Comparison of ENCODE assay signal across 7 mouse cellular contexts in the genomic region with DNA sequence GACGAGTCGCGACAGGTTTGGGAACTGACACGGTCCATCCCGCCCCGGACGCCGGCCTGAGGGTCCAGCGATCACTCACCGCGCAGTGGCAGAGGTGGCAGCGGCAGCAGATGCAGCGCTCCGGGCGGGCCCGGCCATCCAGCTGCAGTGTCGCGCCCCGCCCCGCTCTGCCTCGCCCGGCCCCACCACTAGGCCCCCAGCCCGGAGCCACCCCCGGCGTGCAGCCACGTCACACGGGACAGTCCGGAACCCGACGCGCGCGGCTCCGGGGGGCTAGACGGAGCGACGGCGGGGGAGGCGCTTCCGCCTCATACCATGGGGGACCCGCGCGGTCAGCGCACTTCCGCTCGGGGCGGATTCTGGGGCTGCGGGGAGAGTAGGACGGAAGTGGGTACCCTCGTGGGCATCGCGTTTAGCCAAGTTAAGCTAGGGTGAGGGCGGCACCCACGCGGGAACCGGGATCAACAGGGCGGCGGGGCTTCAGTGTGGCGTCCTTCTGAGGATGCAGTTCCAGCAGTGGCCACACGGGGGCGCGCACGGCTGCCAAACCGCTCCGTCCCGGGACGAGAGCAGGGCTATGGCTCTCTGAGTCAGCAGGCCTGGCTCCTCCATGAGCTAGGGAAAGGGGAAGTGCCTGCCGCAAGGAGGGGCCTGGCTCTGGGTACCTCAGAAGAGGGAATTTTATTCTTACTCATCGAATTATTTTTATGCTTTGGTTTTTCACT. TPM values are rescaled to one million over a fixed set of nuclear protein-coding genes. Genes with fewer than 3 reads are reported as not detected.
DNase-seq lines count a peak whose midpoint lies in the region; ATAC-seq and TF ChIP-seq lines count a peak whose summit lies in the region.

A gene (minus strand): TSS at position 342 of the 725 bp plus-strand sequence.

- under 1% methylated on average over 58 of the region's 69 CpGs for WGBS in embryonic facial prominence, embryonic 12.5 days
- under 1% methylated on average over 69 of the region's 69 CpGs for WGBS in kidney, adult 2 months
- under 1% methylated on average over 68 of the region's 69 CpGs for WGBS in limb, embryonic 12.5 days
- under 1% methylated on average over 69 of the region's 69 CpGs for WGBS in midbrain, embryonic 15.5 days
- under 1% methylated on average over 60 of the region's 69 CpGs for WGBS in spleen, adult 2 months

- H3K9me3 ChIP-seq in embryonic facial prominence, embryonic 12.5 days = no peaks in the 10 kb centered on the region
- H3K9me3 ChIP-seq in limb, embryonic 12.5 days = no peaks in the 10 kb centered on the region
- no peaks in the 10 kb centered on the region for H3K9me3 ChIP-seq in midbrain, embryonic 15.5 days

- peak within 1 kb of the TSS; percentile 66 for H3K9ac ChIP-seq in embryonic facial prominence, embryonic 12.5 days
- H3K9ac ChIP-seq in limb, embryonic 12.5 days (replicated peaks) = peak within 1 kb of the TSS; percentile 73
- peak within 1 kb of the TSS; percentile 87 for H3K9ac ChIP-seq in midbrain, embryonic 15.5 days

- peak within 1 kb of the TSS; percentile 65 for H3K27ac ChIP-seq in embryonic facial prominence, embryonic 12.5 days
- peak within 1 kb of the TSS; percentile 83 for H3K27ac ChIP-seq in kidney, adult 2 months (ENCODE audit: insufficient read depth, low read depth, low read length)
- H3K27ac ChIP-seq in limb, embryonic 12.5 days = peak within 1 kb of the TSS; percentile 85
- peak within 1 kb of the TSS; percentile 85 for H3K27ac ChIP-seq in midbrain, embryonic 15.5 days
- peak within 1 kb of the TSS; percentile 67 for H3K27ac ChIP-seq in spleen, adult 2 months (ENCODE audit: insufficient read depth, low read length)

- peak; percentile 94 for TF ChIP-seq CTCF in kidney, adult 2 months (conservative IDR thresholded peaks at IDR 0.05; ENCODE audit: insufficient read depth, insufficient read length, low read depth, low read length)
- peak; percentile 97 for TF ChIP-seq CTCF in spleen, adult 2 months (IDR thresholded peaks at IDR 0.05; ENCODE audit: extremely low read depth, insufficient read depth, insufficient read length, insufficient replicate concordance)

- H3K36me3 ChIP-seq in embryonic facial prominence, embryonic 12.5 days = peaks cover 16% of the 10 kb centered on the region; the same call in 1 of the 2 replicates
- no peaks in the 10 kb centered on the region for H3K36me3 ChIP-seq in kidney, adult 2 months (ENCODE audit: control insufficient read depth, insufficient read depth, low read length)
- H3K36me3 ChIP-seq in limb, embryonic 12.5 days = peaks cover 25% of the 10 kb centered on the region
- H3K36me3 ChIP-seq in midbrain, embryonic 15.5 days (replicated peaks) = no peaks in the 10 kb centered on the region
- H3K36me3 ChIP-seq in spleen, adult 2 months (ENCODE audit: control insufficient read depth, insufficient read depth, low read length) = no peaks in the 10 kb centered on the region

- TF ChIP-seq POLR2A in kidney, adult 2 months (IDR thresholded peaks at IDR 0.05; ENCODE audit: low read depth, low read length) = peak; percentile 15
- no peak for TF ChIP-seq POLR2A in spleen, adult 2 months (IDR thresholded peaks at IDR 0.05; ENCODE audit: low read depth, low read length)

- ATAC-seq in embryonic facial prominence, embryonic 12.5 days (ENCODE audit: insufficient number of reproducible peaks, insufficient read depth, low FRiP score, low TSS enrichment) = peak; percentile 96
- peak; percentile 97 for ATAC-seq in limb, embryonic 12.5 days (ENCODE audit: insufficient number of reproducible peaks, insufficient read depth, low FRiP score, low TSS enrichment, low read depth)
- ATAC-seq in midbrain, embryonic 15.5 days (replicated peaks) = peak; percentile 97

- peaks cover 15% of the 10 kb centered on the region for H3K4me1 ChIP-seq in embryonic facial prominence, embryonic 12.5 days
- peaks cover 7% of the 10 kb centered on the region; the same call in 1 of the 2 replicates for H3K4me1 ChIP-seq in kidney, adult 2 months (ENCODE audit: control insufficient read depth, insufficient read depth, low read length)
- H3K4me1 ChIP-seq in limb, embryonic 12.5 days (replicated peaks) = peaks cover 24% of the 10 kb centered on the region
- H3K4me1 ChIP-seq in midbrain, embryonic 15.5 days = peaks cover 27% of the 10 kb centered on the region
- peaks cover 11% of the 10 kb centered on the region; the same call in 1 of the 2 replicates for H3K4me1 ChIP-seq in spleen, adult 2 months (ENCODE audit: control insufficient read depth, insufficient read depth, insufficient read length)

- no peaks in the 10 kb centered on the region for H3K27me3 ChIP-seq in embryonic facial prominence, embryonic 12.5 days
- H3K27me3 ChIP-seq in kidney, adult 2 months (replicated peaks; ENCODE audit: control insufficient read depth, insufficient read depth, low read length) = no peaks in the 10 kb centered on the region
- H3K27me3 ChIP-seq in limb, embryonic 12.5 days = no peaks in the 10 kb centered on the region
- no peaks in the 10 kb centered on the region for H3K27me3 ChIP-seq in midbrain, embryonic 15.5 days (replicated peaks)
- no peaks in the 10 kb centered on the region for H3K27me3 ChIP-seq in spleen, adult 2 months (ENCODE audit: control insufficient read depth, insufficient read depth, low read length)

- DNase-seq in adrenal gland, postnatal 25 days = peak; percentile 95
- DNase-seq in heart, adult 18-20 months = peak; percentile 97 to 98
- DNase-seq in kidney, adult 2 months = peak; percentile 97
- peak; percentile 89 to 94 for DNase-seq in spleen, adult 2 months (ENCODE audit: low read depth in 1 of 2, low spot score in 2 of 2)

- H3K4me3 ChIP-seq in embryonic facial prominence, embryonic 12.5 days = peak within 1 kb of the TSS; percentile 62
- H3K4me3 ChIP-seq in kidney, adult 2 months (ENCODE audit: insufficient read depth, low read depth, low read length) = peak within 1 kb of the TSS; percentile 84
- H3K4me3 ChIP-seq in limb, embryonic 12.5 days (replicated peaks) = peak within 1 kb of the TSS; percentile 64
- H3K4me3 ChIP-seq in midbrain, embryonic 15.5 days = peak within 1 kb of the TSS; percentile 92
- H3K4me3 ChIP-seq in spleen, adult 2 months (ENCODE audit: extremely low read depth, insufficient read depth, insufficient read length) = peak within 1 kb of the TSS; percentile 58

- H3K4me2 ChIP-seq in embryonic facial prominence, embryonic 12.5 days (replicated peaks) = peak within 1 kb of the TSS; percentile 94
- H3K4me2 ChIP-seq in limb, embryonic 12.5 days = peak within 1 kb of the TSS; percentile 86
- peak within 1 kb of the TSS; percentile 85 for H3K4me2 ChIP-seq in midbrain, embryonic 15.5 days

RNA-seq across cellular contexts. Expression of the gene that starts here (rescaled TPM):
- total RNA-seq in adrenal gland, postnatal 25 days (2021) = 31.2 and 32.7 TPM in 2 replicates
- polyA plus RNA-seq in embryonic facial prominence, embryonic 12.5 days (2016; fragmentation: Nextera tagmentation; extraction: Ambion mirVana) = 41.9 and 44.9 TPM in 2 replicates
- 10 to 100 TPM; 20.0 to 26.2 TPM for total RNA-seq in heart, adult 18-20 months (2021)
- 87.2 and 103 TPM in 2 replicates for polyA plus RNA-seq in kidney, adult 2 months (2012; rRNA removed)
- 45.2 and 49.0 TPM in 2 replicates for polyA plus RNA-seq in limb, embryonic 12.5 days (2016; fragmentation: Nextera tagmentation; extraction: Ambion mirVana)
- polyA plus RNA-seq in midbrain, embryonic 15.5 days (2015; fragmentation: Nextera tagmentation; extraction: Ambion mirVana) = 35.7 and 36.8 TPM in 2 replicates
- 31.3 and 35.6 TPM in 2 replicates for polyA plus RNA-seq in spleen, adult 2 months (2012; rRNA removed)

Comparison
In these comparisons a context has a peak if more than half of its experiments do, and no peak if none do; other contexts are left out.
1. Peak in every context shown above with its lines: DNase-seq, ATAC-seq, H3K4me3 ChIP-seq and H3K27ac ChIP-seq.